Mouse (Mus musculus) small intestine, adult 10 weeks (tissue): ENCODE results near the gene Atg9a. TPM values are rescaled to one million over a fixed set of nuclear protein-coding genes. Genes with fewer than 3 reads are reported as not detected.

ENCODE experiments used
- polyA plus RNA-seq: library from polyadenylated mRNA; stranded (reverse); fragments of 350-450 nt; fragmentation: Illumina TruSeq; extraction: RNeasy Lipid Tissue Mini Kit (QIAGEN cat#74804); gene quantifications from one replicate; pipeline ENCODE4 v1.2.3, GENCODE M21; 2014; ENCODE audit warnings: low replicate concordance

The Atg9a gene
- polyA plus RNA-seq = 12.2 TPM

GRCm38 (mm10) chr1:75191622-75192402, at the start of gene Atg9a, which contains the start of gene Ankzf1:
TSS of gene Atg9a (minus strand) at chr1:75192196.
TSS of gene Ankzf1 (plus strand) at chr1:75192151.

DNA sequence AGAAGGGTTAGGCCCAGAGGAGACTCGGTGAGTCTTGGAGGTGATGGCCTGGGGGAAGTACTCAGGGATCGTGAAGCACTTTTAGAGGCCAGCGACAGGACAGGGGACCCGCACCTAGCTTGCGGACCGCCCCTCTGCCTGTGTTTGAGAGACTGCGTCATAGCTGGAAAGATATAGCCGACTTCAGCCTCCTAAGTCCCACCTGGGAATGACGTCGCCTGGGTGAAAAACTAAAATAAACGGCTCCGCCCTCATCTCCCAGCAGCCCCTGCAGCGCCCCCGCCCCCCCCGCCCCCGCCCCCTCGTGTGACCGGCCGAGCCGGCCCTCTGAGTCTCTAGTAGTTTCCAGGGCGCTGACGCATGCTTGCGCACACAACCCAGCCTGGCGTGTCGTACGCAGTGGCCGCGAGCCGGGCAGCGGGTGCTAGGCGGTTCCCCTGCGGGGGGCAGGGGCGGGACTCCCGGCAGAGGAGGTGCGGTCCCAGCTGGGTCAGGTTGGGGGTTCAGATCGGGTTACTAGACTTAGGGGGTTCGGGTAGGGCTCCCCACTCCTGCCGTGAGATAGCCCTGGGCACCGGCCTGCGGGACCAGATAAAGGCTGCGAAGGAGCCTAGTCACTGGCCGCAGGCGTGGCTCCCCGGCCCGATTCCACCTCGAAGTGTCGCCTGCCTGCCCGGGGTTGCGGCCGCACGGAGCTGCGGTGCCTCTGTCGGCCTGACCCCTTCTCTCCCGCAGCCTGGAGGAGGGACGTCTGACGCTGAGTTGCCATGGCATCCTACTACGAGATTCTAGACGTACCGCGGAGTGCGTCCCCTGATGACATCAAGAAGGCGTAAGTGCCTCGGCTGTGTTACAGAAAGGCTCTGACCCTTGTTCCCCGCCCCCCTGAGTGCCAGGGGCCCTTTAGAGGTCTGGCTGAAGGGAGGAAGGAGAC, 44.4 kb upstream of the Atg9a start, which contains the start of gene Dnajb2:
Dnajb2 (plus strand) TSS at position 290 of the 934 bp plus-strand sequence.

DNA sequence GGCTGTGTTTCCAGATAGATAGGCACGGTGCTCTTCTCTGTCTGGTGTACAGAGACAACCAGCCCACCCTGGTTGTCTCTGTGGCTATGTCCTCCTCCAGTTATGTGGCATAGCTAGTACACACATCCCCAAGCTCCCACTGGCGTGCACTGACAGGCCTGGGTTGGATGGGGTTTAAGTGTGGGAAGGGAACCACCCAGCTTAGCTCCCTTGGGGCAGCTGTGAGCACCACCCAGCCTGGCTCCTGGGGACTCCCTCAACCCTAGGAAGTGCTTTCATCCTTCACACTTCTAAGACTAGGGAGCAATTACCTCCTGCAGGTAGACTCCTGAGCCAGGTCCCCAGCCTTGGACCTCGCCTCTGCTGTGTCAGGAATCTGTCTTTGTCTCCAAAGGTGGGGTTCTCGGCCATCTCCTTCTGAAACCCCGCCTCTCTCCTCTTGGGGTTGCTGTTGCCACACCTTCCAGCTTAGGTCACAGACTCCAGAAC, 39.7 kb upstream of the Atg9a start, which contains the start of gene A630095N17Rik:
A630095N17Rik (minus strand) TSS at position 439 of the 489 bp plus-strand sequence.

GRCm38 (mm10) chr1:75219531-75219930, 27.5 kb upstream of the Atg9a start, which contains the start of gene Tuba4a:
TSS of gene Tuba4a (minus strand) at chr1:75219865.

DNA sequence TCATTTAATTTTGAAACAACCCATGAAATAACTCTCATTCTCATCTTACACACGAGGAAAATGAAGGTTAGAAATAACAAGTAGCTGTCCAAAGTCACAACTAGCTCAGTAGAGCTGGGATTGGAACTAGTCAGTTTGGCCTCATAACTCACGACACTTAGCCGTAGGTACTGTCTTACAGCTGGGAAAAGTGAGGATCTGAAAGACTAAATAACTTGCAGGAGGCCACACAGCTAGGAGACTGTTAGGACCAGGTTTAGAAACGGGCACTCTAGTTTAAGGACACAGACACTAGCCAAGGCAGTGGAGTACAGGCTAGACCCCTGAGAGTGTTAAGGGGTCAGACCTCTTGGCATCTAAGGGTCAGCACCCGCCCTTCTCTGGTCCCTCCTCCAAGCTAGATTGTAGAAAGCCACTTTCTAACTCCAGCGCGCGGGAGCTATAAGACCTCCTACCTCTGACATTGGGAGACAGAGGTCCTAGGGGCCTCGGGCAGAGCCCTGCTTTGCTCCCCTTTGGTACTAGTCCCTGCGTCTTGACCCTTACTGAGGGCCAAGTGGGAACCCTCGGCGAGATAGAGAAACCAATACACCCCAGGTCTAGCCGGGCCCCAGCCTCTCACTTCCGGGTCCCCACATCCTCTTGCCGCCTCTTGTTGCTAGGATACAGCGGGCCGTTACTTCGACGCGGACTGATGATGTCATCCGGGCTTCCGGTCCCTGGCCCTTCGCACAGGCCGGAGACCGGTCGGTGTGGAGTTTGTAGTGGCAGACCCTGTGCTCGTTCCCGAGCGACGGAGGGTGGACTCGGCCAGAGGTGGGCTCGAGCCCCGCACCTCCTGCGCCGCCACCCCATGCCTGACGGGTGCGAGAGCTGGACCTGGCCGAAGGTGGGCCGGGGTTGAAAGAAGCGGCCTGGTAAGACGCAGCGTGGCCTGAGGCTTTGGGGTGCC, 18.4 kb upstream of the Atg9a start, which contains the start of the genes Glb1l and Stk16:
Glb1l (minus strand) TSS at position 678 of the 952 bp plus-strand sequence.
Stk16 (plus strand) TSS at position 703 of the 952 bp plus-strand sequence.

DNA sequence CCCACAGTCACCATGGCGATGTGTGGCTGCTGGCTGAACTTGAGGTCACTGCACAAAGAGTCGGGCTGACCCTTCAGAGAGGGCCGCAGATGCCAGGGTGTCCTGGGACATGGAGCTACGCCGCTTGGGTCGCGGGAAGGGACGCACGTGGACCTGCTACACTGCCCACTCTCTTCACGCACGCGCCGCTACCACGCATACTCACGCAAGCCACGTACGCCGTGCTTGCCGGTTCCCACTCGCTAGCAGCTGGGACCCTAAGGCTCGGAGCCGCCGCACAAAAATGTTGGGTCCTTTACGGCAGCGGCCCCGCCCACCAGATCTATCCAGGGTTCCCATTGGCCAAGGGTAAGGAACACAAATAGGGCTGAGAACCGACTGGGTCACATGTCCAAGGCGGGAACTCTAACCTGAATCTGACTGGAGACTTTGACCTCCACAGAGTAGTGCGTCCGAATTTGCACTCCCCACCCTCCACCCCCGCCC, 11.8 kb downstream of the Atg9a start, which contains the start of gene Abcb6:
Abcb6 (minus strand) TSS at position 288 of the 486 bp plus-strand sequence.

DNA sequence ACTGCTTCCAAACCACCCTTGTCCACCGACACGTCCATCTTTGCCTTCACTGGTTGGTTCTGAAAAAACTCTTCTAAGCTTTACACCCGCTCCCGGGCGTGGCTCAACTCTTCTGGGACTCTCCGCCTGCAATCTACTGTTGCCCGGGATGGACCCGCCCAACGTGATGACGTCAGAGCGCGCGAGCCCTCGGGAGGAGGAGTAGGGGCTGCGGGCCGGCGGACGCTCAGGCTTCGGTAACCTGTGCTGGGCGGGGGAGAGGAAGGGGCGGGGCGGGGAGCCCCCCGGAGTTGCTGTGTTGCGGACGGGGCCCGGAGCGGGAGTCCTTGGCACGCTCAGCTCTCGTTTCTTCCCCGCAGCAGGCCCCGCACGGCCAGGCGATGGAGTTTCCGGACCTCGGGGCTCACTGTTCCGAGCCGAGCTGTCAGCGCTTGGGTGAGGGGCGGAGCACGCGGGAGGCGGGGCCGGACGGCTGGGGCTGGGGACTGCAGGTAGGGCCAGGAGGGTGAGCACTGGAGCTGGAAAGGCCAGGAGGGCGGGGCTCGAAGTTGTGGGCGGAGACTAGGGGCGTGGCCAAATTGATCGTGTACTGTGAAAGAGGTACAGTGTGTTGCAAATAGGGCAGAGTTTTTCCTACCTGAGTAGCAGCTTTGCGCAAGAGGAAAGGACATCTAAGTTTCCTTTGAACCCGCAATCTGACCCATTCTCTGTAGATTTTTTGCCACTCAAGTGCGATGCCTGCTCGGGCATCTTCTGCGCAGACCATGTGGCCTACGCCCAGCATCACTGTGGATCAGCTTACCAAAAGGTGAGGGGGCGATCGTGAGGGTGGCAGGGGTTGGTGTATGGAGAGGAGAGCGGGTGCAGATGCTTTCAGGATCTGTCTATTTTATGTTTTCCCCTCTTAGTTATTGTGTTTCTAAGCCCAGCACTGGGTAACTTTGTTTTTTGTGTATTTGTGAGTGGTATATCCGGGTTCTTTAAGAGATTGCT, 23.2 kb downstream of the Atg9a start, which contains the start of gene Zfand2b:
Zfand2b (plus strand) TSS at position 175 of the 993 bp plus-strand sequence.

GRCm38 (mm10) chr1:75142301-75143261, 49.4 kb downstream of the Atg9a start, which contains the start of the genes Cnppd1 and Retreg2:
TSS of gene Cnppd1 (minus strand) at chr1:75142711.
TSS of gene Retreg2 (plus strand) at chr1:75142778.

GRCm38 (mm10) chr1:75133421-75134207, 58.4 kb downstream of the Atg9a start, which contains the start of gene Slc23a3:
TSS of gene Slc23a3 (minus strand) at chr1:75133890.

Other genes starting within 250 kb of the Atg9a start
- 0.33 TPM for gene Ihh, start 240.5 kb downstream of the Atg9a start, polyA plus RNA-seq
- not detected for gene Nhej1, start 67.0 kb downstream of the Atg9a start, polyA plus RNA-seq
- gene Slc23a3, start 58.3 kb downstream of the Atg9a start, polyA plus RNA-seq = not detected
- 8.0 TPM for gene Cnppd1, start 49.5 kb downstream of the Atg9a start, polyA plus RNA-seq
- gene Retreg2, start 49.4 kb downstream of the Atg9a start, polyA plus RNA-seq = 4.2 TPM
- gene Zfand2b, start 23.6 kb downstream of the Atg9a start, polyA plus RNA-seq = 0.78 TPM
- gene Abcb6, start 11.8 kb downstream of the Atg9a start, polyA plus RNA-seq = 3.8 TPM
- 18.0 TPM for gene Ankzf1, start within 50 bp of the Atg9a start, polyA plus RNA-seq
- gene Glb1l, start 18.6 kb upstream of the Atg9a start, polyA plus RNA-seq = 8.1 TPM
- 17.4 TPM for gene Stk16, start 18.6 kb upstream of the Atg9a start, polyA plus RNA-seq
- gene Tuba4a, start 27.7 kb upstream of the Atg9a start, polyA plus RNA-seq = 4.2 TPM
- gene A630095N17Rik, start 39.9 kb upstream of the Atg9a start, polyA plus RNA-seq = not detected
- 4.0 TPM for gene Dnajb2, start 44.2 kb upstream of the Atg9a start, polyA plus RNA-seq
- not detected for gene Ptprn, start 72.3 kb upstream of the Atg9a start, polyA plus RNA-seq
- 2.4 TPM for gene Resp18, start 86.2 kb upstream of the Atg9a start, polyA plus RNA-seq
- 1.3 TPM for gene Dnpep, start 125.8 kb upstream of the Atg9a start, polyA plus RNA-seq
- 0.97 TPM for gene Des, start 168.1 kb upstream of the Atg9a start, polyA plus RNA-seq
- gene Speg, start 183.1 kb upstream of the Atg9a start, polyA plus RNA-seq = 1.9 TPM
- 5.8 TPM for gene Gmppa, start 243.7 kb upstream of the Atg9a start, polyA plus RNA-seq